8 mouse cellular contexts compared by ENCODE assay signal in the genomic region with DNA sequence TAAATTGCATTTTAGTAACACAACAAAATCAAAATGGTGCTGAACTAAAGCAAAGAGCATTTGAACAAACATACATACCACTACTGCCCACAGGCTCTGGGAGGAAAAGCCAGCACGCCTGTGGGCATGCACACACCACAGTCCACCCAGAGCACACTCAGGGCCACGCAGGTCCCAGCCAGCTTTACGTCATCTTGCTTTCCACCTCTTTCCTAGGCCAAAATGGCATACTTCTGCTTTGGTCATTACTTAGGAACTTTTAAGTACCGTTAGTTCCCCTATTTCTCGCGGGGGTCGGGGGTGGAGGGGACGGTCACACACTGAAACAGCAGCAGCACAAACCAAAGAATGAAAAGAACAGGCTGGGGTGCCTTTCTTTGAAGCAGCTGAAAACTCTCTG.
DNase-seq lines count a peak whose midpoint lies in the region; ATAC-seq and TF ChIP-seq lines count a peak whose summit lies in the region.

No protein-coding gene starts in this region.

- 23% methylated on average over 8 of the region's 8 CpGs for WGBS in hindbrain, embryonic 16.5 days
- WGBS in midbrain, embryonic 13.5 days, result 29% methylated on average over 8 of the region's 8 CpGs

- peak overlapping the region; percentile 99 for H3K27ac ChIP-seq in layer of hippocampus, adult 2 months
- peak overlapping the region; percentile 89 for H3K27ac ChIP-seq in embryonic fibroblast, embryonic 13.5 days (ENCODE audit: insufficient read depth, low read length)
- H3K27ac ChIP-seq in hindbrain, embryonic 16.5 days (ENCODE audit: low read depth, low read length), result peak overlapping the region; percentile 74
- peak overlapping the region; percentile 86 for H3K27ac ChIP-seq in midbrain, embryonic 13.5 days

- DNase-seq in layer of hippocampus, adult 2 months (ENCODE audit: low spot score in 2 of 2), result no peak
- no peak for DNase-seq in layer of hippocampus, postnatal 25 days (ENCODE audit: extremely low spot score in 1 of 2, low spot score in 1 of 2)
- no peak for DNase-seq in cerebellum, postnatal 25 days
- DNase-seq in spleen, adult 12 weeks (ENCODE audit: low spot score), result no peak

- peak overlapping the region; percentile 33; the same call in 1 of the 2 replicates for H3K9ac ChIP-seq in hindbrain, embryonic 16.5 days (ENCODE audit: low read depth, low read length)
- H3K9ac ChIP-seq in midbrain, embryonic 13.5 days (replicated peaks), result peak overlapping the region; percentile 50; the same call in 1 of the 2 replicates

- peaks cover 33% of the 10 kb centered on the region for H3K4me1 ChIP-seq in embryonic fibroblast, embryonic 13.5 days (ENCODE audit: control insufficient read depth, insufficient read depth, low read length)
- peaks cover 94% of the 10 kb centered on the region for H3K4me1 ChIP-seq in hindbrain, embryonic 16.5 days (ENCODE audit: control insufficient read depth, insufficient read depth, low read depth, low read length)
- H3K4me1 ChIP-seq in midbrain, embryonic 13.5 days (replicated peaks), result peaks cover 100% of the 10 kb centered on the region

- TF ChIP-seq CTCF in layer of hippocampus, adult 2 months (conservative IDR thresholded peaks at IDR 0.05), result no peak
- TF ChIP-seq CTCF in embryonic fibroblast, embryonic 13.5 days (IDR thresholded peaks at IDR 0.05; ENCODE audit: borderline replicate concordance, insufficient read depth, low read length), result no peak

- no peaks in the 10 kb centered on the region for H3K9me3 ChIP-seq in hindbrain, embryonic 16.5 days (ENCODE audit: control insufficient read depth, low read length)
- no peaks in the 10 kb centered on the region for H3K9me3 ChIP-seq in midbrain, embryonic 13.5 days

- no peaks in the 10 kb centered on the region for H3K27me3 ChIP-seq in hindbrain, embryonic 16.5 days (replicated peaks; ENCODE audit: control insufficient read depth, insufficient read depth, low read length)
- no peaks in the 10 kb centered on the region for H3K27me3 ChIP-seq in midbrain, embryonic 13.5 days

- peak overlapping the region; percentile 59 for H3K4me3 ChIP-seq in layer of hippocampus, adult 2 months
- H3K4me3 ChIP-seq in embryonic fibroblast, embryonic 13.5 days (ENCODE audit: insufficient read depth, low read length), result no peak overlapping the region
- no peak overlapping the region for H3K4me3 ChIP-seq in hindbrain, embryonic 16.5 days (ENCODE audit: low read length)
- H3K4me3 ChIP-seq in midbrain, embryonic 13.5 days (replicated peaks), result no peak overlapping the region

- no peak for ATAC-seq in hindbrain, embryonic 16.5 days
- no peak for ATAC-seq in midbrain, embryonic 13.5 days
- ATAC-seq in inflammation-experienced regulatory T-cells, adult 6 months, result no peak

- H3K4me2 ChIP-seq in hindbrain, embryonic 16.5 days (ENCODE audit: low read length), result peak overlapping the region; percentile 32
- peak overlapping the region; percentile 18; the same call in 1 of the 2 replicates for H3K4me2 ChIP-seq in midbrain, embryonic 13.5 days (replicated peaks)

- no peak; the same call in 1 of the 2 replicates for TF ChIP-seq POLR2A in embryonic fibroblast, embryonic 13.5 days (IDR thresholded peaks at IDR 0.05; ENCODE audit: low read depth, low read length)

- no peaks in the 10 kb centered on the region for H3K36me3 ChIP-seq in hindbrain, embryonic 16.5 days (ENCODE audit: control insufficient read depth, insufficient read depth, low read length)
- H3K36me3 ChIP-seq in midbrain, embryonic 13.5 days, result no peaks in the 10 kb centered on the region
